Mouse (Mus musculus) neural tube, embryonic 10.5 days (tissue): ENCODE measurements around the gene Clpsl2.
"Not testable (repeated sequence)": the region's sequence is repeated elsewhere in the genome, so short reads cannot be mapped to it uniquely, and the experiment has no call there.

ENCODE experiments used
- DNase-seq: peaks from one replicate; pipeline ENCODE4 v3.0.0-alpha.2; 2017; ENCODE audit warnings: low spot score; ENCODE audit errors: extremely low spot score

Gene Clpsl2

GRCm38 (mm10) chr17:28521071-28521726 is 28.0 kb upstream of the Clpsl2 start:
- DNase-seq = no peak

- no peak for DNase-seq
These were observed 27.3 kb upstream of the Clpsl2 start for GRCm38 (mm10) chr17:28521920-28522319.

GRCm38 (mm10) chr17:28522623-28523354 is 26.4 kb upstream of the Clpsl2 start:
- DNase-seq = peak; percentile 87

- DNase-seq = no peak
These were observed 25.7 kb upstream of the Clpsl2 start for GRCm38 (mm10) chr17:28523355-28524008.

- no peak for DNase-seq
These were observed 25.1 kb upstream of the Clpsl2 start for GRCm38 (mm10) chr17:28524009-28524695.

GRCm38 (mm10) chr17:28524831-28525430 is 24.3 kb upstream of the Clpsl2 start:
- DNase-seq = no peak

- DNase-seq = no peak
These were observed 21.8 kb upstream of the Clpsl2 start for GRCm38 (mm10) chr17:28527184-28528042.

- DNase-seq = peak; percentile 87
These were observed 21.2 kb upstream of the Clpsl2 start for GRCm38 (mm10) chr17:28528043-28528351.

- no peak for DNase-seq
These were observed 20.1 kb upstream of the Clpsl2 start for GRCm38 (mm10) chr17:28529116-28529515.

GRCm38 (mm10) chr17:28530506-28530905 is 18.7 kb upstream of the Clpsl2 start, which contains the start of gene Armc12:
Gene Armc12 (plus strand): TSS chr17:28530806.
- DNase-seq = no peak

GRCm38 (mm10) chr17:28531946-28532345 is 17.3 kb upstream of the Clpsl2 start:
- peak; percentile 44 for DNase-seq

- no peak for DNase-seq
These were observed 16.7 kb upstream of the Clpsl2 start for GRCm38 (mm10) chr17:28532557-28532956.

GRCm38 (mm10) chr17:28533327-28533726 is 15.9 kb upstream of the Clpsl2 start:
- no peak for DNase-seq

GRCm38 (mm10) chr17:28537881-28538280 is 11.3 kb upstream of the Clpsl2 start:
- DNase-seq = no peak

GRCm38 (mm10) chr17:28546925-28547324 is 2.3 kb upstream of the Clpsl2 start:
- DNase-seq = no peak

- DNase-seq = no peak
These were observed 661 bp upstream of the Clpsl2 start for GRCm38 (mm10) chr17:28548550-28548949.

- DNase-seq = peak; percentile 84
These were observed 4.0 kb downstream of the Clpsl2 start for GRCm38 (mm10) chr17:28553040-28553793.

- not testable (repeated sequence) for DNase-seq
These were observed 4.8 kb downstream of the Clpsl2 start for GRCm38 (mm10) chr17:28554021-28554420.

- DNase-seq = peak; percentile 26
These were observed 7.6 kb downstream of the Clpsl2 start for GRCm38 (mm10) chr17:28556635-28557396.
